Mouse (Mus musculus): Measurements from ENCODE around the gene Polr2c. TPM values are rescaled to one million over a fixed set of nuclear protein-coding genes. Genes with fewer than 3 reads are reported as not detected.

Gene Polr2c
- 3.8 TPM for polyA plus RNA-seq (2014; fragmentation: Illumina TruSeq; extraction: RNeasy Lipid Tissue Mini Kit (QIAGEN cat#74804); ENCODE audit: low read depth, low replicate concordance)

GRCm38 (mm10) chr8:94857346-94858173, at the start of gene Polr2c:
Polr2c (plus strand) TSS chr8:94857450.

GRCm38 (mm10) chr8:94810153-94810552, 47.1 kb upstream of the Polr2c start, which contains the start of gene Ccl17:
Ccl17 (plus strand) TSS chr8:94810453.

GRCm38 (mm10) chr8:94837662-94838574, 19.3 kb upstream of the Polr2c start, which contains the start of the genes Coq9 and Ciapin1:
Coq9 (plus strand) TSS chr8:94838321.
Ciapin1 (minus strand) TSS chr8:94838358.

GRCm38 (mm10) chr8:94876197-94876730, 19.0 kb downstream of the Polr2c start, which contains the start of gene Dok4:
Dok4 (minus strand) TSS chr8:94876330.

DNA sequence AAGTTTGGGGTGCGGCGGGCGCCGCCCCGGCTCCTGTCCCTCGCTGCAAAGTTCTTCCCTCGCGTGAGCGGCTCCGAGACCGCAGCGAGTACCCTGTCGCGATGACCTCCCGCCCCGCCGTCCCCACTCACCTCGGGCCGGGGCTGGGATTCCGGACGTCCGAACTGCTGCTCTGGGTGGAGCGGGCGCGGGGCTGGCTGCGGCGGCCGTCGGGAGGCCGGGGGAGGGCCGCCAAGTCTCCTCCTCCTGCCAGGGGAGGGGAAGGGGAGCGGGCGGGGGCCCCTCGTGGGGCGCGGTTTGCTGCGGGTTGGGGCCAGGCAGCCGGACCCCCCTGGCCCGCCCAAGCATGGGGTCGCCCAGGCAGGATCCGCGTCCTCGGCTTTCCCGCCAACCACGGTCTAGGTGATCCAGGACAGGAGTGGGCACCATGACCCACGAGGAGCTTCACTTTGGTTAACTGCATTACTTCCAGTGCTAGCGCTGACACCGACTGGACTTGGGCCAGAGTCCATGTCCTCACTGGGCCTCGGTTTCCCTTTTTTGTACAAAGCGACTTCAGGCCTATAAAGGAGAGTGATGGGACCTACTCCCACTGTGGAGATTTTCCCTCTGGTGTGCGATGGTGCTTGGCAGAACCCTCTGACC, 60.7 kb downstream of the Polr2c start, which contains the start of gene Ccdc102a:
Gene Ccdc102a, minus strand, starts transcription at position 248 of the 645 bp plus-strand sequence.

Other genes with a start within 250 kb of the Polr2c start
- gene Arl2bp, start 190.8 kb upstream of the Polr2c start, polyA plus RNA-seq (2014; fragmentation: Illumina TruSeq; extraction: RNeasy Lipid Tissue Mini Kit (QIAGEN cat#74804); ENCODE audit: low read depth, low replicate concordance): 20.6 TPM
- gene Pllp, start 161.2 kb upstream of the Polr2c start, polyA plus RNA-seq (2014; fragmentation: Illumina TruSeq; extraction: RNeasy Lipid Tissue Mini Kit (QIAGEN cat#74804); ENCODE audit: low read depth, low replicate concordance): 3.2 TPM
- not detected for gene Ccl22, start 111.9 kb upstream of the Polr2c start, polyA plus RNA-seq (2014; fragmentation: Illumina TruSeq; extraction: RNeasy Lipid Tissue Mini Kit (QIAGEN cat#74804); ENCODE audit: low read depth, low replicate concordance)
- not detected for gene Cx3cl1, start 85.4 kb upstream of the Polr2c start, polyA plus RNA-seq (2014; fragmentation: Illumina TruSeq; extraction: RNeasy Lipid Tissue Mini Kit (QIAGEN cat#74804); ENCODE audit: low read depth, low replicate concordance)
- not detected for gene Ccl17, start 47.0 kb upstream of the Polr2c start, polyA plus RNA-seq (2014; fragmentation: Illumina TruSeq; extraction: RNeasy Lipid Tissue Mini Kit (QIAGEN cat#74804); ENCODE audit: low read depth, low replicate concordance)
- gene Coq9, start 19.1 kb upstream of the Polr2c start, polyA plus RNA-seq (2014; fragmentation: Illumina TruSeq; extraction: RNeasy Lipid Tissue Mini Kit (QIAGEN cat#74804); ENCODE audit: low read depth, low replicate concordance): 20.4 TPM
- gene Ciapin1, start 19.1 kb upstream of the Polr2c start, polyA plus RNA-seq (2014; fragmentation: Illumina TruSeq; extraction: RNeasy Lipid Tissue Mini Kit (QIAGEN cat#74804); ENCODE audit: low read depth, low replicate concordance): 7.0 TPM
- not detected for gene Dok4, start 18.9 kb downstream of the Polr2c start, polyA plus RNA-seq (2014; fragmentation: Illumina TruSeq; extraction: RNeasy Lipid Tissue Mini Kit (QIAGEN cat#74804); ENCODE audit: low read depth, low replicate concordance)
- not detected for gene Ccdc102a, start 60.6 kb downstream of the Polr2c start, polyA plus RNA-seq (2014; fragmentation: Illumina TruSeq; extraction: RNeasy Lipid Tissue Mini Kit (QIAGEN cat#74804); ENCODE audit: low read depth, low replicate concordance)
- gene Adgrg5, start 66.2 kb downstream of the Polr2c start, polyA plus RNA-seq (2014; fragmentation: Illumina TruSeq; extraction: RNeasy Lipid Tissue Mini Kit (QIAGEN cat#74804); ENCODE audit: low read depth, low replicate concordance): not detected
- 0.53 TPM for gene Adgrg1, start 117.3 kb downstream of the Polr2c start, polyA plus RNA-seq (2014; fragmentation: Illumina TruSeq; extraction: RNeasy Lipid Tissue Mini Kit (QIAGEN cat#74804); ENCODE audit: low read depth, low replicate concordance)
- 2.4 TPM for gene Adgrg3, start 160.2 kb downstream of the Polr2c start, polyA plus RNA-seq (2014; fragmentation: Illumina TruSeq; extraction: RNeasy Lipid Tissue Mini Kit (QIAGEN cat#74804); ENCODE audit: low read depth, low replicate concordance)
- gene Drc7, start 197.7 kb downstream of the Polr2c start, polyA plus RNA-seq (2014; fragmentation: Illumina TruSeq; extraction: RNeasy Lipid Tissue Mini Kit (QIAGEN cat#74804); ENCODE audit: low read depth, low replicate concordance): not detected
- gene Katnb1, start 223.7 kb downstream of the Polr2c start, polyA plus RNA-seq (2014; fragmentation: Illumina TruSeq; extraction: RNeasy Lipid Tissue Mini Kit (QIAGEN cat#74804); ENCODE audit: low read depth, low replicate concordance): not detected